Mouse (Mus musculus) C2C12 (cell line): ENCODE results near the gene 4930512M02Rik. TPM values are rescaled to one million over a fixed set of nuclear protein-coding genes. Genes with fewer than 3 reads are reported as not detected.

Source experiments
- H3K27me3 ChIP-seq: one replicate; pipeline ENCODE4 v1.6.1; 2011; ENCODE audit not compliant: control insufficient read depth, insufficient read depth, insufficient read length
- H3K36me3 ChIP-seq: one replicate; pipeline ENCODE4 v1.6.1; 2011; ENCODE audit not compliant: control insufficient read depth, insufficient read depth
- H3K4me3 ChIP-seq: one replicate; pipeline ENCODE4 v1.5.1; 2011; ENCODE audit warnings: mild to moderate bottlenecking, control low read depth; ENCODE audit not compliant: poor library complexity, insufficient read depth, severe bottlenecking
- H3K79me2 ChIP-seq: one replicate; pipeline ENCODE4 v1.6.1; 2011; ENCODE audit not compliant: control insufficient read depth, insufficient read depth
- H3K79me3 ChIP-seq: one replicate; pipeline ENCODE4 v1.6.1; 2011; ENCODE audit warnings: low read depth, control low read depth
- H3ac ChIP-seq: one replicate; pipeline ENCODE3; 2011; ENCODE audit warnings: low read depth; ENCODE audit not compliant: control insufficient read depth, insufficient read length
- CEBPB ChIP-seq: IDR thresholded peaks from one replicate; pipeline ENCODE4 v1.6.1; 2011; ENCODE audit warnings: low read depth, mild to moderate bottlenecking, control low read depth, moderate library complexity
- CTCF ChIP-seq: IDR thresholded peaks from one replicate; pipeline ENCODE4 v1.5.1; 2011; ENCODE audit not compliant: control insufficient read depth, insufficient read depth, insufficient read length
- FOSL1 ChIP-seq: IDR thresholded peaks from one replicate; pipeline ENCODE4 v1.8.0; 2011; ENCODE audit warnings: mild to moderate bottlenecking, low read length; ENCODE audit not compliant: poor library complexity, insufficient read depth, severe bottlenecking
- MAX ChIP-seq: IDR thresholded peaks from one replicate; pipeline ENCODE4 v1.6.1; 2011; ENCODE audit warnings: mild to moderate bottlenecking, control low read depth
- MYOD1 ChIP-seq: IDR thresholded peaks from one replicate; pipeline ENCODE4 v1.6.1; 2011; ENCODE audit warnings: low read depth; ENCODE audit not compliant: control insufficient read depth, insufficient read length
- MYOG ChIP-seq: IDR thresholded peaks from one replicate; pipeline ENCODE4 v1.6.1; 2011; ENCODE audit not compliant: control insufficient read depth, insufficient read length; ENCODE audit errors: extremely low read depth
- USF1 ChIP-seq: IDR thresholded peaks from one replicate; pipeline ENCODE4 v1.6.1; 2011; ENCODE audit warnings: low read depth, mild to moderate bottlenecking, control low read depth, moderate library complexity
- polyA plus RNA-seq: library from polyadenylated mRNA; unstranded; fragments of >200 nt; fragmentation: generic; extraction: Trizol; gene quantifications from one replicate; pipeline ENCODE4 v1.2.1, GENCODE M21; 2012; ENCODE audit warnings: missing spikeins

4930512M02Rik gene
- polyA plus RNA-seq, 1 experiment = not detected

- H3K4me3 ChIP-seq = no peak overlapping the region
- no peaks in the 10 kb centered on the region for H3K36me3 ChIP-seq
- H3ac ChIP-seq = no peak overlapping the region
- TF ChIP-seq CEBPB = no peak
- no peak for TF ChIP-seq FOSL1
- TF ChIP-seq MYOG = no peak
- no peaks in the 10 kb centered on the region for H3K79me2 ChIP-seq
- H3K79me3 ChIP-seq = no peaks in the 10 kb centered on the region
- no peaks in the 10 kb centered on the region for H3K27me3 ChIP-seq
Observed at GRCm38 (mm10) chr11:11561118-11561517, 66.5 kb downstream of the 4930512M02Rik start.

GRCm38 (mm10) chr11:11559099-11559686 lies 68.4 kb downstream of the 4930512M02Rik start:
- no peak overlapping the region for H3ac ChIP-seq
- H3K27me3 ChIP-seq = no peaks in the 10 kb centered on the region
- no peaks in the 10 kb centered on the region for H3K79me3 ChIP-seq
- H3K4me3 ChIP-seq = no peak overlapping the region
- no peaks in the 10 kb centered on the region for H3K36me3 ChIP-seq
- no peak for TF ChIP-seq MYOG
- no peak for TF ChIP-seq USF1
- TF ChIP-seq MYOD1 = no peak
- no peak for TF ChIP-seq CEBPB
- H3K79me2 ChIP-seq = no peaks in the 10 kb centered on the region

- no peaks in the 10 kb centered on the region for H3K79me3 ChIP-seq
- no peak overlapping the region for H3K4me3 ChIP-seq
- no peak for TF ChIP-seq USF1
- no peak for TF ChIP-seq CTCF
- no peak for TF ChIP-seq MYOG
- no peak for TF ChIP-seq FOSL1
- no peak for TF ChIP-seq CEBPB
- TF ChIP-seq MAX = no peak
- TF ChIP-seq MYOD1 = no peak
- no peaks in the 10 kb centered on the region for H3K27me3 ChIP-seq
- no peaks in the 10 kb centered on the region for H3K79me2 ChIP-seq
- H3K36me3 ChIP-seq = no peaks in the 10 kb centered on the region
- no peak overlapping the region for H3ac ChIP-seq
Observed at GRCm38 (mm10) chr11:11558662-11559061, 69.0 kb downstream of the 4930512M02Rik start.

GRCm38 (mm10) chr11:11557173-11557967 lies 70.3 kb downstream of the 4930512M02Rik start:
- Histone ChIP-seq H3K36me3 (no peaks in the 10 kb centered on the region), H3ac (no peak overlapping the region)
- TF ChIP-seq MAX = no peak
- no peak for TF ChIP-seq CTCF
- TF ChIP-seq MYOD1 = no peak
- no peak for TF ChIP-seq MYOG
- TF ChIP-seq USF1 = no peak
- no peak for TF ChIP-seq FOSL1
- TF ChIP-seq CEBPB = no peak

GRCm38 (mm10) chr11:11556186-11556585 lies 71.4 kb downstream of the 4930512M02Rik start:
- TF ChIP-seq CEBPB = no peak
- TF ChIP-seq MAX = no peak
- no peak for TF ChIP-seq USF1
- TF ChIP-seq MYOD1 = no peak
- TF ChIP-seq CTCF = no peak
- TF ChIP-seq FOSL1 = no peak
- no peak for TF ChIP-seq MYOG
- Histone ChIP-seq H3ac (no peak overlapping the region), H3K79me2 (no peaks in the 10 kb centered on the region), H3K79me3 (no peaks in the 10 kb centered on the region), H3K4me3 (no peak overlapping the region), H3K27me3 (no peaks in the 10 kb centered on the region), H3K36me3 (no peaks in the 10 kb centered on the region)

More at GRCm38 (mm10) chr11:11557173-11557967, 70.3 kb downstream of the 4930512M02Rik start:
- no peaks in the 10 kb centered on the region for H3K79me3 ChIP-seq
- no peak overlapping the region for H3K4me3 ChIP-seq
- no peaks in the 10 kb centered on the region for H3K79me2 ChIP-seq
- H3K27me3 ChIP-seq = no peaks in the 10 kb centered on the region
